Mouse (Mus musculus): ENCODE data around the gene Bcl2l12. TPM values are rescaled to one million over a fixed set of nuclear protein-coding genes. Genes with fewer than 3 reads are reported as not detected.

Gene Bcl2l12
- polyA plus RNA-seq, 1 experiment from 2014 or later: 33.3 TPM

GRCm38 (mm10) chr7:45035631-45036030 is 37.1 kb upstream of the Bcl2l12 start:
- H3K36me3 ChIP-seq (ENCODE audit: control insufficient read depth, insufficient read depth): peaks cover 70% of the 10 kb centered on the region
- ATAC-seq (replicated peaks; ENCODE audit: extremely low read depth, insufficient read depth, low FRiP score): no peak
- H3K27me3 ChIP-seq (ENCODE audit: control insufficient read depth, insufficient read depth, low read length): no peaks in the 10 kb centered on the region
- no peak overlapping the region for H3K4me2 ChIP-seq (ENCODE audit: low read depth, low read length)
- no peaks in the 10 kb centered on the region for H3K9me3 ChIP-seq (replicated peaks; ENCODE audit: control insufficient read depth, low read length)
- no peaks in the 10 kb centered on the region for H3K4me1 ChIP-seq (ENCODE audit: control insufficient read depth, insufficient read depth, low read length)
- no peak overlapping the region for H3K27ac ChIP-seq (ENCODE audit: low read length)
- WGBS: 84% methylated on average over 3 of the region's 3 CpGs
- no peak overlapping the region for H3K4me3 ChIP-seq (ENCODE audit: low read length)
- no peak overlapping the region for H3K9ac ChIP-seq (ENCODE audit: low read length)

DNA sequence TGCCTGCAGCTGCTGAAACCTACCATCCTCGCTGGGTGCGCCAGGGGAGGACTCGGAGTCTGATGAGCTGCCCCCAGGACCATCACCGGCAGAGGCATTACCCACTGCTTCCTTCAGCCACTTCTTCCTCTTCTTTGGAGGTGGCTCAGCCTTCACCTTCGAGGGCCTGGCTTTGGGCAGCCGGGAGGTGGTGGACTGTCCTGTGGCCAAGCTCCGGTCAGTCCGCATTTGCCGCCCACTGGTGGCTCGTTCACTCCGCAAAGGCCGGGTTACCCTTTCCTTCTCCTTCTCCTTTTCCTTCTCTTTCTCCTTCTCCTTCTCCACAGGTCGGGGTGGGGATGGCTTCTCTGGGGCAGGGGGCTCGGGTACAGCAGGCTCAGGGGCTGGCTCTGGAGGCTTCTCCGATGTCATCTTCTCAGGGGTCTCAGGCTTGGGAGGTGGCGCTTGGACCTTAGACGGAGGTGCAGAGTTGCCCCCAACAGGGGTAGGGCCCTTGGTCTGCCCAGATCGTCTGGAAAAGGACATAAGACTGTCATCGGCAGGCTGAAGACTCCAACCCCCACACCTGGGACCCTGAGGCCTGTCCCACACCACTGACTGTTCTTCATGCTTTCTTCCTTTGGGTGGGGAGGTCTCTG is 35.3 kb upstream of the Bcl2l12 start:
- Histone ChIP-seq H3K9me3 (replicated peaks; ENCODE audit: control insufficient read depth, low read length) (no peaks in the 10 kb centered on the region), H3K9ac (ENCODE audit: low read length) (no peak overlapping the region), H3K36me3 (ENCODE audit: control insufficient read depth, insufficient read depth) (peaks cover 68% of the 10 kb centered on the region), H3K27me3 (ENCODE audit: control insufficient read depth, insufficient read depth, low read length) (no peaks in the 10 kb centered on the region), H3K4me1 (ENCODE audit: control insufficient read depth, insufficient read depth, low read length) (no peaks in the 10 kb centered on the region), H3K4me3 (ENCODE audit: low read length) (no peak overlapping the region), H3K27ac (ENCODE audit: low read length) (no peak overlapping the region), H3K4me2 (ENCODE audit: low read depth, low read length) (no peak overlapping the region)
- no peak for ATAC-seq (replicated peaks; ENCODE audit: extremely low read depth, insufficient read depth, low FRiP score)
- 91% methylated on average over 19 of the region's 19 CpGs for WGBS

- Histone ChIP-seq H3K36me3 (ENCODE audit: control insufficient read depth, insufficient read depth) (peaks cover 73% of the 10 kb centered on the region), H3K27me3 (ENCODE audit: control insufficient read depth, insufficient read depth, low read length) (no peaks in the 10 kb centered on the region), H3K4me2 (ENCODE audit: low read depth, low read length) (no peak overlapping the region), H3K4me1 (ENCODE audit: control insufficient read depth, insufficient read depth, low read length) (no peaks in the 10 kb centered on the region), H3K9me3 (replicated peaks; ENCODE audit: control insufficient read depth, low read length) (no peaks in the 10 kb centered on the region), H3K9ac (ENCODE audit: low read length) (no peak overlapping the region), H3K4me3 (ENCODE audit: low read length) (no peak overlapping the region), H3K27ac (ENCODE audit: low read length) (no peak overlapping the region)
- WGBS: 95% methylated on average over 8 of the region's 8 CpGs
- no peak for ATAC-seq (replicated peaks; ENCODE audit: extremely low read depth, insufficient read depth, low FRiP score)
These were observed 32.3 kb upstream of the Bcl2l12 start for GRCm38 (mm10) chr7:45030857-45031256.

- no peaks in the 10 kb centered on the region for H3K9me3 ChIP-seq (replicated peaks; ENCODE audit: control insufficient read depth, low read length)
- H3K4me3 ChIP-seq (ENCODE audit: low read length): no peak overlapping the region
- peaks cover 66% of the 10 kb centered on the region for H3K36me3 ChIP-seq (ENCODE audit: control insufficient read depth, insufficient read depth)
- H3K4me2 ChIP-seq (ENCODE audit: low read depth, low read length): no peak overlapping the region
- no peak overlapping the region for H3K9ac ChIP-seq (ENCODE audit: low read length)
- ATAC-seq (replicated peaks; ENCODE audit: extremely low read depth, insufficient read depth, low FRiP score): no peak
- 85% methylated on average over 6 of the region's 6 CpGs for WGBS
- no peaks in the 10 kb centered on the region for H3K27me3 ChIP-seq (ENCODE audit: control insufficient read depth, insufficient read depth, low read length)
- H3K27ac ChIP-seq (ENCODE audit: low read length): no peak overlapping the region
- H3K4me1 ChIP-seq (ENCODE audit: control insufficient read depth, insufficient read depth, low read length): no peaks in the 10 kb centered on the region
These were observed 31.5 kb upstream of the Bcl2l12 start for GRCm38 (mm10) chr7:45029995-45030394.

- no peak overlapping the region for H3K4me3 ChIP-seq (ENCODE audit: low read length)
- no peak overlapping the region for H3K9ac ChIP-seq (ENCODE audit: low read length)
- no peak overlapping the region for H3K4me2 ChIP-seq (ENCODE audit: low read depth, low read length)
- no peak for ATAC-seq (replicated peaks; ENCODE audit: extremely low read depth, insufficient read depth, low FRiP score)
- no peak overlapping the region for H3K27ac ChIP-seq (ENCODE audit: low read length)
- H3K9me3 ChIP-seq (replicated peaks; ENCODE audit: control insufficient read depth, low read length): no peaks in the 10 kb centered on the region
- H3K4me1 ChIP-seq (ENCODE audit: control insufficient read depth, insufficient read depth, low read length): no peaks in the 10 kb centered on the region
- no peaks in the 10 kb centered on the region for H3K27me3 ChIP-seq (ENCODE audit: control insufficient read depth, insufficient read depth, low read length)
- peaks cover 50% of the 10 kb centered on the region for H3K36me3 ChIP-seq (ENCODE audit: control insufficient read depth, insufficient read depth)
- WGBS: 87% methylated on average over 11 of the region's 11 CpGs
These were observed 29.8 kb upstream of the Bcl2l12 start for GRCm38 (mm10) chr7:45028351-45028750.

DNA sequence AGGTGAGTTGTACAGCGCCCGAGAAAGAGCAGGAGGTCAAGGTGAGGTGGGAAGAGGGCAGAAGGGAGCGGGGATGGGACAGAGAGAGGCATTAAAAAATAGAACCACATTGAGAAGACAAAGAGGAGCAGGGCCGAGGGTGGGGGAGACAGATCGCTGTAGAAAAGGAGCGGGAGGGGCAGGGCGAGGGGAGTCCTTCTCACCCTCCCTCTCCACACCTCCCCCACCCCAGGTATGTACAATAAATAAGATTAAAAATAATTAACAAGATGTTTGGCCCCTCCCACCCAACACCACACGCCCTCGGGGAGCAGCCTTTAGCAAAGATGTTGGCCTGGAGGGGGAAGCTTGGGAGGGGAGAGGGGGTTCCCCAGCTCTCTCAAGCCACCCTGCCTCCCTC is 29.2 kb upstream of the Bcl2l12 start:
- H3K27me3 ChIP-seq (ENCODE audit: control insufficient read depth, insufficient read depth, low read length): no peaks in the 10 kb centered on the region
- peaks cover 46% of the 10 kb centered on the region for H3K36me3 ChIP-seq (ENCODE audit: control insufficient read depth, insufficient read depth)
- H3K9ac ChIP-seq (ENCODE audit: low read length): no peak overlapping the region
- H3K4me3 ChIP-seq (ENCODE audit: low read length): no peak overlapping the region
- whole genome bisulfite sequencing: 89% methylated on average over 9 of the region's 9 CpGs
- no peak overlapping the region for H3K27ac ChIP-seq (ENCODE audit: low read length)
- H3K4me1 ChIP-seq (ENCODE audit: control insufficient read depth, insufficient read depth, low read length): no peaks in the 10 kb centered on the region
- no peak overlapping the region for H3K4me2 ChIP-seq (ENCODE audit: low read depth, low read length)
- ATAC-seq (replicated peaks; ENCODE audit: extremely low read depth, insufficient read depth, low FRiP score): no peak
- no peaks in the 10 kb centered on the region for H3K9me3 ChIP-seq (replicated peaks; ENCODE audit: control insufficient read depth, low read length)

GRCm38 (mm10) chr7:45026256-45026655 is 27.7 kb upstream of the Bcl2l12 start:
- Histone ChIP-seq H3K9me3 (replicated peaks; ENCODE audit: control insufficient read depth, low read length) (no peaks in the 10 kb centered on the region), H3K9ac (ENCODE audit: low read length) (no peak overlapping the region), H3K4me2 (ENCODE audit: low read depth, low read length) (no peak overlapping the region), H3K27me3 (ENCODE audit: control insufficient read depth, insufficient read depth, low read length) (no peaks in the 10 kb centered on the region), H3K4me3 (ENCODE audit: low read length) (no peak overlapping the region), H3K27ac (ENCODE audit: low read length) (no peak overlapping the region), H3K36me3 (ENCODE audit: control insufficient read depth, insufficient read depth) (peaks cover 38% of the 10 kb centered on the region), H3K4me1 (ENCODE audit: control insufficient read depth, insufficient read depth, low read length) (no peaks in the 10 kb centered on the region)
- ATAC-seq (replicated peaks; ENCODE audit: extremely low read depth, insufficient read depth, low FRiP score): no peak
- WGBS: 68% methylated on average over 2 of the region's 2 CpGs

GRCm38 (mm10) chr7:45025601-45026220 is 27.2 kb upstream of the Bcl2l12 start:
- no peak for ATAC-seq (replicated peaks; ENCODE audit: extremely low read depth, insufficient read depth, low FRiP score)
- no peaks in the 10 kb centered on the region for H3K27me3 ChIP-seq (ENCODE audit: control insufficient read depth, insufficient read depth, low read length)
- H3K36me3 ChIP-seq (ENCODE audit: control insufficient read depth, insufficient read depth): peaks cover 34% of the 10 kb centered on the region
- no peak overlapping the region for H3K4me3 ChIP-seq (ENCODE audit: low read length)
- no peak overlapping the region for H3K9ac ChIP-seq (ENCODE audit: low read length)
- WGBS: 71% methylated on average over 8 of the region's 8 CpGs
- H3K4me2 ChIP-seq (ENCODE audit: low read depth, low read length): no peak overlapping the region
- no peak overlapping the region for H3K27ac ChIP-seq (ENCODE audit: low read length)
- no peaks in the 10 kb centered on the region for H3K4me1 ChIP-seq (ENCODE audit: control insufficient read depth, insufficient read depth, low read length)
- no peaks in the 10 kb centered on the region for H3K9me3 ChIP-seq (replicated peaks; ENCODE audit: control insufficient read depth, low read length)

DNA sequence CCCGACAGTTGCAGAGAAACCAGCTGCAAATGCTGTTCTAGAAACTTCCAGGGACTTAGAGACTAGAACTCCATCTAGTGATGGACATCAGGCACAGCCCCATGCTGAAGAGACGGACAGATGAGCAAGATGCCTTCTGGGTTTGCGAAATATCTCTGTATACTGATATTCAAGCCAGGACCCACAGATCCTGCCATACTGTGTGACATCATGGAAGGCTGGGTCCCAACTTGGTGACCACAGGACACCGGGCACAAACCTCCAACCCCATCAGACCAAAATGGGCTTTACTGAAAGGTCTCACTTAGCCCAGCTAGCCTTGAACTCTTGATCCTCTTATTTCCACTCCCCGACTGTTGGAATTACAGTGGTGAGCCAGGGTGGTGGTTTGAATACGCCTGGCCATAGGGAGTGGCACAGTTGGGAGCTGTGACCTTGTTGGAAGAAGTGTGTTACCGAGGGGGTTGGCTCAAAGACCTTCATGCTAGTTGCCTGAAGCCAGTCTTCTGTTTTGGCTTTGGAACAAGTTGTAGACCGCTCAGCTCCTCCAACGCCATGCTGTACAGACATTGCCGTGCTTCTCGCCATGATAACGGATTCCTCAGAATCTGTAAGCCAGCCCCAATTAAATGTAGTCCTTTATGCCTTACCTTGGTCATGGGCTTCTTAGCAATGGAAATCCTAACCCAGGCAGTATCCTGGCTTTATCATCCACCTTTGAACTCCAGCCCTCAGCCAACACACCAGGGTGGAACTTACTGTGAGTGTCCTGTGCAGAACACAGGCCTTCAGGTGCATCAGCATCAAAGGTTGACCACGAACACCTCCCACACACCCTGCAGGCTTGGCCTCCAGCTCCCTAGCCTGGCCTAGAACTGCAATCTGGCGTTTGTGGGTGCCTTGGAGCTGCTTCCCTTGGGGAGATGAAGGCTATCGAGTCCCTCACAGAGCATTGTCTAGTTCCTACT is 26.1 kb upstream of the Bcl2l12 start:
- ATAC-seq (replicated peaks; ENCODE audit: extremely low read depth, insufficient read depth, low FRiP score): no peak
- H3K9me3 ChIP-seq (replicated peaks; ENCODE audit: control insufficient read depth, low read length): no peaks in the 10 kb centered on the region
- H3K4me2 ChIP-seq (ENCODE audit: low read depth, low read length): no peak overlapping the region
- no peak overlapping the region for H3K4me3 ChIP-seq (ENCODE audit: low read length)
- no peak overlapping the region for H3K27ac ChIP-seq (ENCODE audit: low read length)
- 86% methylated on average over 15 of the region's 15 CpGs for WGBS
- H3K9ac ChIP-seq (ENCODE audit: low read length): no peak overlapping the region
- peaks cover 26% of the 10 kb centered on the region for H3K36me3 ChIP-seq (ENCODE audit: control insufficient read depth, insufficient read depth)
- H3K4me1 ChIP-seq (ENCODE audit: control insufficient read depth, insufficient read depth, low read length): no peaks in the 10 kb centered on the region
- no peaks in the 10 kb centered on the region for H3K27me3 ChIP-seq (ENCODE audit: control insufficient read depth, insufficient read depth, low read length)

Measured in heart, embryonic 16.5 days (tissue).